Mouse (Mus musculus): ENCODE results near the gene Auts2. TPM values are rescaled to one million over a fixed set of nuclear protein-coding genes. Genes with fewer than 3 reads are reported as not detected.
A peak's percentile ranks its signal among the peaks of the same experiment; 100 is the strongest.

Gene Auts2
- total RNA-seq, 4 experiments from 2014 or later = 23.5 to 31.8 (median 27.0) TPM

GRCm38 (mm10) chr5:131489846-131490245 lies 1053.3 kb downstream of the Auts2 start:
- DNase-seq (ENCODE audit: low spot score) = no peak

- DNase-seq (ENCODE audit: low spot score) = no peak
Measured at GRCm38 (mm10) chr5:131486527-131486926, 1056.6 kb downstream of the Auts2 start.

DNA sequence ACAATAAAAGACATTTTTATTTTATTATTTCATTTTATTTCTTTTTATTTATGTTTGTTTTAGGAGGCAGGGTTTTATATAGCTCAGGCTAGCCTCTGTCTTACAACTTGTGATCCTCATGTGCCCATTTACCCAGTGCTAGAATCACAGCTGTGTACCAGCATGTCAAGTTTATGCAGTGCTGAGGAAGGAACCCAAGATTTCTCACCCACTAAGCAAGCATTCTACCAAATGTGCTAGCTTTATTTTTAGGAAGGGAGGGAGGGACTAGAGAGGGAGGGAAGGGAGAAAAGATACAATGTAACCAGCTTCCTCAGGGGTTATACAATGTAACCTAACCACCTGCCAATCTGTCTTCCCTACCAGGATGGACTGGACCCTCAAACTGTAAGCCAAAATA lies 1067.9 kb downstream of the Auts2 start:
- DNase-seq (ENCODE audit: low spot score) = no peak

DNA sequence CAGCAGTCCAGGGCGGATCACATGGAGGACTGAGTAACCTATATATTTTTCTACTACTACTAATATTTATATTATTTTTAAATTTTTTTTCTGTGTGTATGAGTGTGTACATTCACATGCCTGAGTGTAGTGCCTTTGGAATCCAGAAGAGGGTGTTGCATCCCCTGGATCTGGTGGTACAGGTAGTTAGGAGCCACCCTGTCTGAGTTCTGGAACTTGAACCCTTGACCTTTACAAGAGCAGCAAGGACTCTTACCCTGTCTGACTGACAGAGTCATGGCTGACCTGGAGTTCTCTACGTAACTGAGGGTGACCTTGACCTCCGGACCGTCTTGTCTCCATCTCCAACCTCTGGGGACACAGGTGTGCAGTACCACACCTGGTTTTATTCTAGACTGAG lies 1074.5 kb downstream of the Auts2 start:
- no peak for DNase-seq (ENCODE audit: low spot score)

GRCm38 (mm10) chr5:131466131-131466530 lies 1077.0 kb downstream of the Auts2 start:
- DNase-seq (ENCODE audit: low spot score) = no peak

DNA sequence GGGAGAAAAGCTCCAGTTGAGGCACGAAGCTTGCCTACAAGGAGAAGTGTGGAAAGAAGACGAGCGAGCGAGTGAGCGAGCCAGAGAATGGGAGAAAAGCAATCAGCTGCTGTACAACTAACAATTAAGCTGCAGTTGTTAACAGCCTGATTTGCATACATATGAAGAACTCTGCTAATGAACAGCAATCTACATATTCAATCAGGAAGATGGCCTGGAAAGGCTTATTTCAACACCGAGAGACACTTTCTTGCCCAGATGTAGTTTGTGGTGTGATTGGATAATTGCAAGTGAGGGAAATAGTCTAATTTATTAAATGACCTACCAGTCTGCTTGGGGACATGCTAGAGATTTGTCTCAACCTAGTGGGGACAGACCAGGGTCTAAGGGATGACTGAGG lies 1079.7 kb downstream of the Auts2 start:
- DNase-seq (ENCODE audit: low spot score) = no peak

DNA sequence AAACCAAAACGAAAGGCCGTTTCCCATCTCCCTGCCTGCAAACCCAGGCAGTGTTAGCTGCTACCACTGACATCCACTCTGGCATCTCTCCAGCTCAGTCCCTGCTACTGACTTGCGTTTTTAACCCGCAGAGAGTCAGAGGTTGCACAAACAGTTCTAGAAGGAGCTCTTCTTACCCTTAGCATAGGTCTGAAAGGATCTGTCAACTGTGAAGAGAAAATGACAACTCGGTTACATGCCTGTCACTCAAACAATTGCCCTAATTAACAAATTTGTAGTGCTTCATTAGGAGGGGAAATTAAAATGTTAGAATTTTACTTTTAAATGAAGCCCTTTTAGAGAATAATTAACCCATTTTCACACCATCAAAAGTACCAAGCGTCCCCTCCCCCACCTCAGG lies 1083.2 kb downstream of the Auts2 start:
- DNase-seq (ENCODE audit: low spot score) = no peak

DNA sequence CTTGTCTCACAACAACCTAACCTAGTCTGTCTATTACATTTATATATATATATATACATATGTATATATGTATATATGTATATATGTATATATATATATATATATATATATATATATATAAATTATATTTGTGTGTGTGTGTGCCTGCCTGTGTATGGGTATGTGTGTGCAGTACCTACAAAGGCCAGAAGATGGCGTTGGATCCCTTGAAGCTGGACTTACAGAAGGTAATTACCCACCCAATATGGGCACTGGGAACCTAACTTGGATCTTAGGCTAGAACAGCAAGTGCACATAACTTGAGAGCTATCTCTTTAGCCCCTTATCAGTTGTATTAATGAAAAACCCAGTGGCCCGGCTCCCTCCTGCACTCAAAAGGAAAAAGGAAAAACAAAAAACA lies 1083.6 kb downstream of the Auts2 start:
- DNase-seq (ENCODE audit: low spot score) = no peak

DNA sequence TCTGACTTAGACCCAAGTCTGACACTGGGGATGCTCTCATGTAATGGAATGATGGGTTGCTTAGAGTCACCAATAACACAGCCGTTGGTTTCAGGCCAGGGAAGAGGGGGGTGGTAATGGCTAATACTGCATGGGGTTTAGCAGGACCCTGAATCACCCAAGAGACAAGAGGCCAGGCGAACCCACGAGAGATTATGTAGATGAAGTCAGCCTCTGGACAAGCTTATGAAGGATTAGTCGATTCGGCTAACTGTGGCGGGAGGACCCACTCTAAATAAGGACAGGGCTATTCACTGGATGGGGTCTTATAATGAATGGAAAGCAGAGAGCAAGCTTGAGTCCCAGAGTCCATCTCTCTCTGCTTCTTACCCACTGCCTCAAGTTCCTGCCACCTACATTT lies 1084.4 kb downstream of the Auts2 start:
- no peak for DNase-seq (ENCODE audit: low spot score)

DNA sequence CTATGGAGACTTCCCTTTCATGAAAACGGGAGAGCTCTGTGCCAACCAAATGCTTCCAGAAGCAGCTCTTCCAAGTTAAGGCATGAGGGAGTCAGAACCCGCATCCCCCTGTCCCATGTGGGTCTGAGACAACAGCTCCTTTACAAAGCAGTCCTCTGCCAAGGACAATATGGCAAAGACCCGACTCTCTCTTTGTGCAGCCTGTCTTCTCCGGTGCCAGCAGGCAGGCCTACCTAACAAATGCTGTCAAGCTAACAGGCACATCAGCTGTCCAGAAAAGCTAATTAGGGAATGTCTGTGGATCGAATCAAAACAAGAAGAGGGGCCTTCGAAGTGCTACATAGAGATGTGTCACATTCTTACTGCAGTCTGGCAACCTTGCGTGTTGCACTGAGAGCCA lies 1085.1 kb downstream of the Auts2 start:
- DNase-seq (ENCODE audit: low spot score) = no peak

DNA sequence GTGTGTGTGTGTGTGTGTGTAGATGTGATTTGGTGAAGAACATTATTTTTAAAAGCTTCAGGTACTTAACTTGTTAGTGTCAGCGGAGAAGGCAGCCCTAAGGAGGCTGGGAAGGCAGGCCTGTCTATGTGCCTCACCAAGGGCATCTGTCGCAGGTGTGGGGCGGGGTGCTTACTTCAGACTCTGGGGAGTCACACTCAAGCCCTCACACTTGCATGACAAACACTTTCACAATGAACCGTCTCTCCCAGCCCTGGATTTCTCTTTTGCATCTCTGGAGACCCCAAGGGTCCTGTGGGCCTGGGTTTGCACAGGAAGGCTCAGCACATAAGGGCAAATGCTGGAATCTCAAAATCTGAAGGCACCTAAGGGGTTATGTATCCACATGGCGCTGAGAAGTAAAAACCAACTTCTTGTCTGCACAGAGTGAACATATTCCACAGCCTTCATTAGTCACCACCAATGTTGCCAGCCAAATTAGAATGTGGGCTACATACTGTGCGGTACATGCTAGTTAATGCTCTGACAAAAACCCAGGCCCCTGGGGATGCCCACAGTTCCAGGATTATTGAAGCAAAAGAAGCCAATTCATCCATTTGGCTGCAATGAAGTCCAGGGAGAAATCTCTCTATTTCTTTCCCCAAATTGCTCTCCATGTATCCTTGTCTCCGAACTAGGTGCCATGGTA lies 1093.8 kb downstream of the Auts2 start:
- no peak for DNase-seq (ENCODE audit: low spot score)

DNA sequence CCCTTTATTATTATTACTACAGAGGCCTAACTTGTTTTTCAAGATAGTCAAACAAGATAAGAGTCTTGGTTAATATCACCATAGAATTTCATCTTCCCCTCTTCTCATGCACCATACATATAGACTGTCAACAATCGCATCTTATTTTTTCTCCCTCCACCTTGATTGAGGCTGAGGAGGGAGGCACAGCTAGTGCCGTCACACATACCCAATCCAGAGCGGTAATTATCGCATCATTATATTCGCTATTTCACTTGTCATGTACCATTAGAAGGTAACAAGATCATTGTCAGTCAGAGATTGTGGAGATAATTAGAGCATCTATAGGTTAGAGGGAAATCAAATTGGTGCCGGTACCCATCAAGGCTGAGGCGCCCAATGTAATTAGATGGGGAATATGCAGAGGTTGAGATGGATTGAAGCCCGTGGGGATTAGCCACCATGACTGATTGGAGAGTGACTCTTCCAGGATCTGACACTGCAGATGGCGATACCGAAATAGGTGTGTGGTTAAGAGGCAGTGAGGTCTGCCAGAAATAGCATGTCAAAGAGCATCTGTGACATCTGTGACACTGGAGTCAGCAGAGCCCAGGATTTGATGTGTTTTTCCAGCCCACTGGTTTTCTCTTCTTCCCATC lies 1107.8 kb downstream of the Auts2 start:
- no peak for DNase-seq (ENCODE audit: low spot score)

DNA sequence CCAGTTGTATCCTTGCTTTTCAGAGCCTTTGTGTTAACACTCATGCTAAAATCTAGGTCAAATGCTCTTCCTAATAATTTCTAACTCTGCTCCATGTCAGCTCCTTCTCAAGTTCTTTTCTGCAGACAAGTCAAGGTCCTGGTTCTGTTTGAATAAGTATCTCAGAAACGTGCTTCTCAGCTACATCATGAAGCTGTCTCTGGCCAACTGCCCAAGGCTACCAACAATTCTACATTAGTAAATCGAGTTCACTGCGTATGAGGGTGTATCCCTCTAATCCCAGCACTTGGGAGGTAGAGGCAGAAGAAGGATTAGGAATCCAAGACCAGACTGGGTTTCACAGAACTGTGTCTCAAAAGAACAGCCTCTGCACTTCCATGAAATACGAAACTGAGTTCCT lies 1109.9 kb downstream of the Auts2 start:
- no peak for DNase-seq (ENCODE audit: low spot score)

DNA sequence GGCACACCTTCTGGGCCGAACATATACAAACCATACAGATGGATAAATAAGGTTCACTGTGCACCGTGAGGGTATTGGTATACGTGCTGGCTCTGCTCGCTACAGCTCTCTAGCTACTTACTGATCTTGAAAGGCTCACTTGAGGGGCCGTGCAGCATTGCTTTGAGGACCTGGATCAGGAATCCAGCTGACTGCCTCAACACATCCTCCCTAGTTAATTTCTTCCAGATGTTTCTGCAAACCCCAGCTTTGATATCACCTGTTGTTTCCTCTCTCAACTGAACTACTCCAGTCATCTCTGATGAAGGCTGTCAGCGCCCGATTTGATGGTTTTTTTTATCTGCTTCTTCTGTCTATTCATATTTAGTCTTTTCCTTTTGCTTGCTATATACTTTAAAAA lies 1111.2 kb downstream of the Auts2 start:
- DNase-seq (ENCODE audit: low spot score) = no peak

DNA sequence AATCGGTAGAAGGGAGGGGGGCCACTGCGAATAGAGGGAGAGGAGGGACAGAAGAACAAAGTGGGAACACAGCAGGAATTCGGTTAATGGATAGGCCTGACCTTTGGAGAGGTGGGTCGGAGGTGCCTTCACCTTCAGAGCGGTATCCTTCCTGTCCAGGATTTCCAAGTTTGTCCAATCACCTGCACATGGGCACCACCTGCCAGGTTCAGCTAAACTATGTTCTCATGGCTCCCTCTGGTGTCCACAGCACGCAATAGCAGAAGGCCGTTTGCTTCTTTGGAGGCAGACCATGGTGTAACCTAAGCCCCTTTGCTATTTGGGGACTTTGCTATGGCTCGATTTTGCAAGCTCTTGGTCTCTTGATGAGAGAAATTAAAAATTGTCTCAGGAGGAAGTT lies 1113.0 kb downstream of the Auts2 start:
- DNase-seq (ENCODE audit: low spot score) = peak; percentile 41

- DNase-seq (ENCODE audit: low spot score) = no peak
Measured at GRCm38 (mm10) chr5:131429563-131429962, 1113.6 kb downstream of the Auts2 start.

- DNase-seq (ENCODE audit: low spot score) = peak; percentile 63
Measured at GRCm38 (mm10) chr5:131427734-131428413, 1115.3 kb downstream of the Auts2 start.

DNA sequence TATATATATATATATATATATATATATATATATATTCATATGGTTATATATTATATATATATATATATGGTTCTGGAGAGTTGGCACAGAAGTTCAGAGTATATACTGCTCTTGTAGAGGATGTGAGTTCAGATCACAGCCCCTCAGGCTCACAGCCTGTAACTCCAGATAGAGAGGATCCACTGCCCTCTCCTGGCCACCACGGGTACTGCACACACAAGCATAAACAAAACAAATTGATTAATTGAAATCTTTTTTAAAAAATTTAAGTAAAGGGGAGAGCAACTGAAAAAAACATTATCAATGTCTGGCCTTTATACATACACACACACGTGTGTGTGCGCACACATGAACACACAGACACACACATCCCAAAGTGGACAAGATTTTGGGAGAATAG lies 1120.4 kb downstream of the Auts2 start:
- no peak for DNase-seq (ENCODE audit: low spot score)

GRCm38 (mm10) chr5:131420406-131420805 lies 1122.7 kb downstream of the Auts2 start:
- DNase-seq (ENCODE audit: low spot score) = no peak

- no peak for DNase-seq (ENCODE audit: low spot score)
Measured at GRCm38 (mm10) chr5:131415902-131416545, 1127.1 kb downstream of the Auts2 start.

- no peak for DNase-seq (ENCODE audit: low spot score)
Measured at GRCm38 (mm10) chr5:131398250-131398649, 1144.9 kb downstream of the Auts2 start.

GRCm38 (mm10) chr5:131395756-131396155 lies 1147.4 kb downstream of the Auts2 start:
- DNase-seq (ENCODE audit: low spot score) = no peak
